Mouse (Mus musculus) liver, postnatal 0 days (tissue): ENCODE results near the gene Kirrel2.

Experiments used
- CTCF ChIP-seq: sonication (generic); IDR thresholded peaks from 2 replicates; pipeline ENCODE4 v1.5.1; 2016; ENCODE audit warnings: antibody characterized with exemption, low read depth
- EP300 ChIP-seq: IDR thresholded peaks from 2 replicates; pipeline ENCODE4 v1.6.1; 2016; ENCODE audit warnings: antibody characterized with exemption, low read depth, mild to moderate bottlenecking

DNA sequence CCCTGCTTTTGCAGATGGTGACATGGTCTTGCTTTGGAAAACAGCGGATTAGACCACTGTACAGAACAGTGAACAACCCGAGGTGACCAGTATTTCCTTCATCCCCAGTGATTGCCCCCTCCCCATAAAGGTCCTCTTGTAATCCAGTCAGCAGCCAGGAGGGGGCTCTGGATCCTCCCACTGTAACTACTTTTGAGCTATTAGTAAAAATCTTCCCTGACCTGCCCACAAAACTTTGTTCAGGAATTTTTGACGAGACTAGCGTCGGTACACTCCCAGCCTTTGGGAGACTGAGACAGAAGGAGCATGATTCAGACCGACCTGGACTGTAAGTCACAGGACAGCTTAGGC lies 33.4 kb upstream of the Kirrel2 start:
- no peak for TF ChIP-seq CTCF
- no peak for TF ChIP-seq EP300
